ENCODE assay signal across 24 mouse cellular contexts in genomic region chr16:18483839-18484238, GRCm38 (mm10). TPM values are rescaled to one million over a fixed set of nuclear protein-coding genes. Genes with fewer than 3 reads are reported as not detected.
DNase-seq lines count a peak whose midpoint lies in the region; ATAC-seq and TF ChIP-seq lines count a peak whose summit lies in the region.
"Had no signal": no experiment of that assay in that cellular context is flagged by ENCODE, and none has a peak within 500 bp of the region (broad histone marks: within the 10 kb centered on the region; RNA-seq: fewer than 3 reads in every experiment).

No protein-coding gene starts in this region.

- no peaks in the 10 kb centered on the region for H3K27me3 ChIP-seq in forebrain, embryonic 12.5 days
- H3K27me3 ChIP-seq in forebrain, embryonic 13.5 days, result no peaks in the 10 kb centered on the region
- H3K27me3 ChIP-seq in kidney, postnatal 0 days (ENCODE audit: insufficient read depth, low read length), result no peaks in the 10 kb centered on the region
- no peaks in the 10 kb centered on the region for H3K27me3 ChIP-seq in E14TG2a.4 (ENCODE audit: insufficient read depth, low read length)
- H3K27me3 ChIP-seq in embryonic facial prominence, embryonic 13.5 days, result no peaks in the 10 kb centered on the region
- H3K27me3 ChIP-seq: CH12.LX; heart, embryonic 12.5 days; limb, embryonic 15.5 days; megakaryocyte, embryonic 14.5 days; midbrain, embryonic 15.5 days; stomach, embryonic 15.5 days had no signal

- TF ChIP-seq CTCF in kidney, postnatal 0 days (IDR thresholded peaks at IDR 0.05; ENCODE audit: low read depth), result no peak
- TF ChIP-seq CTCF in E14TG2a.4 (conservative IDR thresholded peaks at IDR 0.05; ENCODE audit: low read length), result no peak

- H3K4me3 ChIP-seq in forebrain, embryonic 12.5 days (replicated peaks), result no peak overlapping the region
- no peak overlapping the region for H3K4me3 ChIP-seq in forebrain, embryonic 13.5 days
- H3K4me3 ChIP-seq in kidney, postnatal 0 days (replicated peaks; ENCODE audit: low read depth, low read length), result no peak overlapping the region
- H3K4me3 ChIP-seq in E14TG2a.4 (replicated peaks; ENCODE audit: low read length), result 0 out of 2 replicates have a peak overlapping the region, but pooled peaks have one; percentile 32
- no peak overlapping the region for H3K4me3 ChIP-seq in embryonic facial prominence, embryonic 13.5 days
- H3K4me3 ChIP-seq: heart, embryonic 12.5 days; hindbrain, embryonic 13.5 days; limb, embryonic 15.5 days; megakaryocyte, embryonic 14.5 days; midbrain, embryonic 15.5 days; stomach, embryonic 15.5 days had no signal

- H3K27ac ChIP-seq in forebrain, embryonic 12.5 days, result 0 out of 2 replicates have a peak overlapping the region, but pooled peaks have one; percentile 36
- no peak overlapping the region for H3K27ac ChIP-seq in forebrain, embryonic 13.5 days
- no peak overlapping the region for H3K27ac ChIP-seq in kidney, postnatal 0 days
- H3K27ac ChIP-seq in embryonic facial prominence, embryonic 13.5 days, result peak overlapping the region; percentile 39; the same call in 1 of the 2 replicates
- H3K27ac ChIP-seq: hindbrain, embryonic 13.5 days; limb, embryonic 15.5 days; liver, embryonic 14.5 days; midbrain, embryonic 15.5 days; stomach, embryonic 15.5 days had no signal

- no peak for ATAC-seq in forebrain, embryonic 12.5 days (ENCODE audit: low FRiP score)
- ATAC-seq in forebrain, embryonic 13.5 days, result no peak
- ATAC-seq in kidney, postnatal 0 days (replicated peaks; ENCODE audit: low FRiP score, low read depth), result 0 out of 2 replicates have a peak, but pooled peaks have one; percentile 21
- ATAC-seq in embryonic facial prominence, embryonic 13.5 days (ENCODE audit: insufficient number of reproducible peaks, insufficient read depth, low FRiP score, low TSS enrichment, low read depth), result no peak
- ATAC-seq: midbrain, embryonic 15.5 days had no signal

- 56% methylated on average over 5 of the region's 5 CpGs for WGBS in forebrain, embryonic 12.5 days
- WGBS in forebrain, embryonic 13.5 days, result 68% methylated on average over 5 of the region's 5 CpGs
- WGBS in kidney, postnatal 0 days, result 53% methylated on average over 5 of the region's 5 CpGs
- WGBS in embryonic facial prominence, embryonic 13.5 days, result 46% methylated on average over 5 of the region's 5 CpGs

- H3K9ac ChIP-seq in forebrain, embryonic 12.5 days, result peak overlapping the region; percentile 1; the same call in 1 of the 2 replicates
- H3K9ac ChIP-seq in forebrain, embryonic 13.5 days, result no peak overlapping the region
- H3K9ac ChIP-seq in kidney, postnatal 0 days (ENCODE audit: low read depth, low read length), result no peak overlapping the region
- H3K9ac ChIP-seq in embryonic facial prominence, embryonic 13.5 days, result no peak overlapping the region
- H3K9ac ChIP-seq: hindbrain, embryonic 13.5 days; limb, embryonic 15.5 days; liver, embryonic 14.5 days; lung, embryonic 14.5 days; midbrain, embryonic 15.5 days; stomach, embryonic 15.5 days had no signal

- H3K4me2 ChIP-seq in forebrain, embryonic 12.5 days, result no peak overlapping the region
- H3K4me2 ChIP-seq in forebrain, embryonic 13.5 days, result no peak overlapping the region
- no peak overlapping the region for H3K4me2 ChIP-seq in kidney, postnatal 0 days (ENCODE audit: low read length)
- no peak overlapping the region for H3K4me2 ChIP-seq in embryonic facial prominence, embryonic 13.5 days
- H3K4me2 ChIP-seq: heart, embryonic 12.5 days; hindbrain, embryonic 13.5 days; limb, embryonic 15.5 days; lung, embryonic 14.5 days; midbrain, embryonic 15.5 days; stomach, embryonic 15.5 days had no signal

- H3K9me3 ChIP-seq in forebrain, embryonic 12.5 days, result no peaks in the 10 kb centered on the region
- H3K9me3 ChIP-seq in forebrain, embryonic 13.5 days (replicated peaks), result no peaks in the 10 kb centered on the region
- no peaks in the 10 kb centered on the region for H3K9me3 ChIP-seq in kidney, postnatal 0 days (replicated peaks; ENCODE audit: low read length)
- H3K9me3 ChIP-seq in E14TG2a.4 (ENCODE audit: low read length), result no peaks in the 10 kb centered on the region
- no peaks in the 10 kb centered on the region for H3K9me3 ChIP-seq in embryonic facial prominence, embryonic 13.5 days
- H3K9me3 ChIP-seq: heart, embryonic 12.5 days; hindbrain, embryonic 13.5 days; limb, embryonic 15.5 days; midbrain, embryonic 15.5 days; stomach, embryonic 15.5 days had no signal

- no peaks in the 10 kb centered on the region for H3K36me3 ChIP-seq in forebrain, embryonic 12.5 days (replicated peaks)
- no peaks in the 10 kb centered on the region for H3K36me3 ChIP-seq in forebrain, embryonic 13.5 days (ENCODE audit: poor library complexity, severe bottlenecking)
- no peaks in the 10 kb centered on the region for H3K36me3 ChIP-seq in kidney, postnatal 0 days (ENCODE audit: insufficient read depth, low read length)
- no peaks in the 10 kb centered on the region for H3K36me3 ChIP-seq in E14TG2a.4 (ENCODE audit: insufficient read depth, low read length)
- no peaks in the 10 kb centered on the region for H3K36me3 ChIP-seq in embryonic facial prominence, embryonic 13.5 days
- H3K36me3 ChIP-seq: heart, embryonic 12.5 days; limb, embryonic 15.5 days; midbrain, embryonic 15.5 days; stomach, embryonic 15.5 days had no signal

- H3K4me1 ChIP-seq in forebrain, embryonic 12.5 days, result peaks cover 25% of the 10 kb centered on the region
- peaks cover 20% of the 10 kb centered on the region for H3K4me1 ChIP-seq in forebrain, embryonic 13.5 days
- 0 out of 2 replicates have a peak, but pooled peaks cover 4% of the 10 kb centered on the region for H3K4me1 ChIP-seq in kidney, postnatal 0 days (replicated peaks; ENCODE audit: insufficient read depth, low read length)
- peaks cover 77% of the 10 kb centered on the region for H3K4me1 ChIP-seq in E14TG2a.4 (replicated peaks; ENCODE audit: low read depth, low read length)
- peaks cover 32% of the 10 kb centered on the region for H3K4me1 ChIP-seq in embryonic facial prominence, embryonic 13.5 days
- H3K4me1 ChIP-seq: stomach, embryonic 15.5 days had no signal

- DNase-seq in kidney, postnatal 0 days (ENCODE audit: low spot score), result no peak
- DNase-seq in kidney, postnatal 25 days, result no peak
- no peak for DNase-seq in urinary bladder, postnatal 4 days (ENCODE audit: low spot score in 2 of 2)
- DNase-seq: adrenal gland, adult 2 months; B cell, adult 2 months; cerebellum, adult 18-20 months; cerebellum, postnatal 14 days; heart, postnatal 10 days; kidney, adult 8-10 months; kidney, postnatal 36 days; layer of hippocampus, postnatal 36 days; lung, embryonic 14.5 days had no signal

RNA-seq across cellular contexts. Expression of gene Gnb1l, which starts 14.7 kb away (rescaled TPM):
- polyA plus RNA-seq in forebrain, embryonic 12.5 days (2016; fragmentation: Nextera tagmentation; extraction: Ambion mirVana), result 11.9 and 14.7 TPM in 2 replicates
- 14.5 and 14.8 TPM in 2 replicates for polyA plus RNA-seq in forebrain, embryonic 13.5 days (2015; fragmentation: Nextera tagmentation; extraction: Ambion mirVana)
- polyA plus RNA-seq in kidney, postnatal 0 days (2015; fragmentation: Nextera tagmentation; extraction: Ambion mirVana), result 12.9 and 16.1 TPM in 2 replicates
- polyA plus RNA-seq in embryonic facial prominence, embryonic 13.5 days (2015; fragmentation: Nextera tagmentation; extraction: Ambion mirVana), result 19.7 and 20.3 TPM in 2 replicates

RNA-seq across cellular contexts. Expression of gene Rtl10, which starts 14.9 kb away (rescaled TPM):
- 1.9 and 3.3 TPM in 2 replicates for polyA plus RNA-seq in forebrain, embryonic 12.5 days (2016; fragmentation: Nextera tagmentation; extraction: Ambion mirVana)
- 3.6 TPM in 2 replicates for polyA plus RNA-seq in forebrain, embryonic 13.5 days (2015; fragmentation: Nextera tagmentation; extraction: Ambion mirVana)
- polyA plus RNA-seq in kidney, postnatal 0 days (2015; fragmentation: Nextera tagmentation; extraction: Ambion mirVana), result 2.2 and 3.0 TPM in 2 replicates
- polyA plus RNA-seq in embryonic facial prominence, embryonic 13.5 days (2015; fragmentation: Nextera tagmentation; extraction: Ambion mirVana), result 5.4 and 5.5 TPM in 2 replicates

RNA-seq across cellular contexts. Expression of gene Comt, which starts 57.2 kb away (rescaled TPM):
- 53.5 and 54.2 TPM in 2 replicates for polyA plus RNA-seq in forebrain, embryonic 12.5 days (2016; fragmentation: Nextera tagmentation; extraction: Ambion mirVana)
- 64.0 and 70.1 TPM in 2 replicates for polyA plus RNA-seq in forebrain, embryonic 13.5 days (2015; fragmentation: Nextera tagmentation; extraction: Ambion mirVana)
- 107 and 123 TPM in 2 replicates for polyA plus RNA-seq in kidney, postnatal 0 days (2015; fragmentation: Nextera tagmentation; extraction: Ambion mirVana)
- 73.9 and 78.8 TPM in 2 replicates for polyA plus RNA-seq in embryonic facial prominence, embryonic 13.5 days (2015; fragmentation: Nextera tagmentation; extraction: Ambion mirVana)

RNA-seq across cellular contexts. Expression of gene Txnrd2, which starts 57.7 kb away (rescaled TPM):
- polyA plus RNA-seq in forebrain, embryonic 12.5 days (2016; fragmentation: Nextera tagmentation; extraction: Ambion mirVana), result 23.3 and 23.7 TPM in 2 replicates
- 23.4 and 25.1 TPM in 2 replicates for polyA plus RNA-seq in forebrain, embryonic 13.5 days (2015; fragmentation: Nextera tagmentation; extraction: Ambion mirVana)
- 29.8 and 30.6 TPM in 2 replicates for polyA plus RNA-seq in kidney, postnatal 0 days (2015; fragmentation: Nextera tagmentation; extraction: Ambion mirVana)
- 14.9 and 17.7 TPM in 2 replicates for polyA plus RNA-seq in embryonic facial prominence, embryonic 13.5 days (2015; fragmentation: Nextera tagmentation; extraction: Ambion mirVana)

Comparison
In these comparisons a context has a peak if more than half of its experiments do, and no peak if none do; other contexts are left out.
1. H3K27ac ChIP-seq: peak in forebrain, embryonic 12.5 days (single experiment) and embryonic facial prominence, embryonic 13.5 days (single experiment); none in forebrain, embryonic 13.5 days (single experiment) and kidney, postnatal 0 days (single experiment).